Mouse (Mus musculus): ENCODE measurements at regions not wholly inside any gene's neighbourhood (a gene's known extent, or its start where the extent isn't known, plus 50 kb on each side); places are given as distances from the start of the nearest gene placed in this dataset.
A peak's percentile ranks its signal among the peaks of the same experiment; 100 is the strongest.

DNA sequence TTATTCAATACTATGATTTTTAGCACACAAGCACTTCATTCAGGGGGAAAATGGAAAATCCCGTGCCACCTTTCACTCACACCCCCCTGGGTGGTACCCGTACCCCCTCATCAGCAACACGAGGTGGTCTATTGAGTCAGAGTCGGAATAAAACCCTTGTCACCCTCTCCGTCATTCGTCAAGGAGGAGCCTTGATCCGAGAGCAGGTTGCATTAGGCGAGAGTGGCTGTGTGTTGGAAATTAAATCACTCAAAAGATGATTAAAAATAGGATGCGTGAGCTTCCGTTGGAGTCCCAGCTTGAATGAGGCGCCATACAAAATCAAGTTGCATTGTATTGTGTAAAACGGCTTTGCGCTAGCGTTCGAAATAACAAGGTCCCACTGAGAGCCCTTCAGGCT, 236.5 kb upstream of the 3110018I06Rik start:
- no peak overlapping the region for H3K4me3 ChIP-seq (ENCODE audit: low read depth, low read length)
- H3K9ac ChIP-seq = no peak overlapping the region
- ATAC-seq (peak; percentile 67), DNase-seq (no peak)
- H3K9me3 ChIP-seq (ENCODE audit: low read length) = no peaks in the 10 kb centered on the region
- H3K36me3 ChIP-seq (ENCODE audit: insufficient read depth) = no peaks in the 10 kb centered on the region
- no peaks in the 10 kb centered on the region for H3K27me3 ChIP-seq (ENCODE audit: insufficient read depth, low read length)
- TF ChIP-seq CTCF (IDR thresholded peaks at IDR 0.05; ENCODE audit: low read depth) = no peak
- H3K27ac ChIP-seq (ENCODE audit: low read depth, low read length) = no peak overlapping the region
- 27% methylated on average over 15 of the region's 15 CpGs for WGBS
- 0 out of 2 replicates have a peak overlapping the region, but pooled peaks have one; percentile 2 for H3K4me2 ChIP-seq (ENCODE audit: low read depth)
- H3K4me1 ChIP-seq (ENCODE audit: insufficient read depth) = no peaks in the 10 kb centered on the region; the same call in 1 of the 2 replicates

DNA sequence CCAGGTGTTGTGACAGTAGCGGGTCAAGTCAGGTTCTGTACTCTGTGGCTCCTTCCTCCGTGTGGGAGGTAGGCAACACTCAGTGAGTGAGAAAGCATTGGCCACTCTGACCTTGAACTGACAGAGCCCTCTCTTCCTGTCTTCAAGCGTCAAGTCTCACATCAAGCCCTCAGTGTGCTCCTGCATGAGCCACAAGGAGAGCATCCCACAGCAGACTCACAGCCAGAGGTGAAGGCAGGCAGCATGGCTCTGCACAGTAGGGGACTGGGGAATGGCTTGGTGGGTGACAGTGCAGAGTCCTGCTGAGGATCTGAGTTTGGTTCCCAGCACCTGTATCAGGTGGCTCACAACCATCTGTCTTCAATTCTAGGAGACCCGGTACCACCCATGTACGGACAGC, 226.4 kb upstream of the 3110018I06Rik start:
- no peaks in the 10 kb centered on the region for H3K36me3 ChIP-seq (ENCODE audit: insufficient read depth)
- H3K4me1 ChIP-seq (ENCODE audit: insufficient read depth) = no peaks in the 10 kb centered on the region
- ATAC-seq = no peak
- TF ChIP-seq CTCF (IDR thresholded peaks at IDR 0.05; ENCODE audit: low read depth) = no peak
- H3K9me3 ChIP-seq (ENCODE audit: low read length) = no peaks in the 10 kb centered on the region
- no peak overlapping the region for H3K9ac ChIP-seq
- no peak overlapping the region for H3K4me3 ChIP-seq (ENCODE audit: low read depth, low read length)
- 90% methylated on average over 5 of the region's 5 CpGs for WGBS
- H3K4me2 ChIP-seq (ENCODE audit: low read depth) = no peak overlapping the region
- H3K27ac ChIP-seq (ENCODE audit: low read depth, low read length) = no peak overlapping the region
- DNase-seq = no peak
- H3K27me3 ChIP-seq (ENCODE audit: insufficient read depth, low read length) = no peaks in the 10 kb centered on the region

DNA sequence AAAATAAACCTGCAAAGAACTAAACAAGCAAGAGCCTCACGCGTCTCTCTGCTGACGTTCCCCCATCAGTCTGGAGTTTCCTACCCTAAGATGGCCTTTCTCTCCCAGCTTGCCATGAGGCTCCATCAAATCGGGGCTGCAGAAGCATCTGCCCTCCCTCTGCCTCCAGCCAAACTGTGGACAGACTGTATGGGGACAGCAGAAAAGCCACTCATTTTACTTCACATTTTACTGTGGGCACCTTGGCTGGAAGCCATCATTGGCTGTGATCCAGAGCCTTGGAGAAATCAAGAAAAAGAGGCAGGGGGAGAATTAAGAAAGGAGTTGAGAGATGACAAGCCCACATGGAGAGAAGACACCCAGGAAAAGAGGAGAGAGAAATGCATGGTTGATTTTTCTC, 225.9 kb upstream of the 3110018I06Rik start:
- DNase-seq = peak; percentile 55
- H3K27ac ChIP-seq (ENCODE audit: low read depth, low read length) = no peak overlapping the region
- ATAC-seq = no peak

GRCm38 (mm10) chr12:107266696-107267095, 221.7 kb upstream of the 3110018I06Rik start:
- no peaks in the 10 kb centered on the region for H3K4me1 ChIP-seq (ENCODE audit: insufficient read depth)
- TF ChIP-seq CTCF (IDR thresholded peaks at IDR 0.05; ENCODE audit: low read depth) = no peak
- ATAC-seq = no peak
- no peak overlapping the region for H3K27ac ChIP-seq (ENCODE audit: low read depth, low read length)
- no peak overlapping the region for H3K4me3 ChIP-seq (ENCODE audit: low read depth, low read length)
- H3K9me3 ChIP-seq (ENCODE audit: low read length) = no peaks in the 10 kb centered on the region
- WGBS = 40% methylated on average over 2 of the region's 2 CpGs
- no peak for DNase-seq
- no peaks in the 10 kb centered on the region for H3K36me3 ChIP-seq (ENCODE audit: insufficient read depth)
- no peak overlapping the region for H3K4me2 ChIP-seq (ENCODE audit: low read depth)
- no peaks in the 10 kb centered on the region for H3K27me3 ChIP-seq (ENCODE audit: insufficient read depth, low read length)
- no peak overlapping the region for H3K9ac ChIP-seq

More for the DNA sequence above, 225.9 kb upstream of the 3110018I06Rik start:
- Histone ChIP-seq H3K9ac (no peak overlapping the region), H3K27me3 (ENCODE audit: insufficient read depth, low read length) (no peaks in the 10 kb centered on the region), H3K4me1 (ENCODE audit: insufficient read depth) (no peaks in the 10 kb centered on the region), H3K4me3 (ENCODE audit: low read depth, low read length) (no peak overlapping the region), H3K36me3 (ENCODE audit: insufficient read depth) (no peaks in the 10 kb centered on the region), H3K9me3 (ENCODE audit: low read length) (no peaks in the 10 kb centered on the region), H3K4me2 (ENCODE audit: low read depth) (no peak overlapping the region)
- WGBS = 45% methylated on average over 4 of the region's 4 CpGs
- TF ChIP-seq CTCF (IDR thresholded peaks at IDR 0.05; ENCODE audit: low read depth) = no peak

DNA sequence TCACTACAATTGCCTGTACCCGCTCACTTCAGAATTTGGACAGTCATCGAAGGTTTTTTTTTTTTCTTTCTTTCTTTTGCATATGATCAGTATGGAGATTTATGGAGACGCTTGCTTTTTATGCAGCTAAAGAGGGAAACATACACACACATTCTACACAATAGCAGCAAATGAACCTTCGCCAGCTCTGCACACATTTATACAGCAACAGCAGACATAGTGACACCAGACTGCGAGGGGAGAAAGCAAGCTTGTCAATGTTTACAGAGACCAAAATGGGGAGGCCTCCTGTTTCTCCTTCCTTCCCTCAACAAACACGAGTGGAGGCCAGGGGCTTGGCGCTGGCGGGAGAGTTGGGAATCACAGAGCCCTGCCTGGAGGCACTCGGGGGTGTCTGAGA, 202.8 kb upstream of the 3110018I06Rik start:
- no peak overlapping the region for H3K4me2 ChIP-seq (ENCODE audit: low read depth)
- H3K9me3 ChIP-seq (ENCODE audit: low read length) = no peaks in the 10 kb centered on the region
- 0 out of 2 replicates have a peak overlapping the region, but pooled peaks have one; percentile 45 for H3K27ac ChIP-seq (ENCODE audit: low read depth, low read length)
- DNase-seq (peak; percentile 82), ATAC-seq (peak; percentile 92)
- WGBS = 27% methylated on average over 9 of the region's 9 CpGs
- H3K36me3 ChIP-seq (ENCODE audit: insufficient read depth) = no peaks in the 10 kb centered on the region
- H3K27me3 ChIP-seq (ENCODE audit: insufficient read depth, low read length) = no peaks in the 10 kb centered on the region
- H3K9ac ChIP-seq = no peak overlapping the region
- H3K4me1 ChIP-seq (ENCODE audit: insufficient read depth) = no peaks in the 10 kb centered on the region
- TF ChIP-seq CTCF (IDR thresholded peaks at IDR 0.05; ENCODE audit: low read depth) = no peak
- H3K4me3 ChIP-seq (ENCODE audit: low read depth, low read length) = no peak overlapping the region

- no peak overlapping the region for H3K4me2 ChIP-seq (ENCODE audit: low read depth)
- WGBS = 63% methylated on average over 5 of the region's 5 CpGs
- no peaks in the 10 kb centered on the region for H3K36me3 ChIP-seq (ENCODE audit: insufficient read depth)
- H3K4me3 ChIP-seq (ENCODE audit: low read depth, low read length) = no peak overlapping the region
- no peaks in the 10 kb centered on the region for H3K4me1 ChIP-seq (ENCODE audit: insufficient read depth)
- H3K9ac ChIP-seq = no peak overlapping the region
- no peak for ATAC-seq
- H3K27me3 ChIP-seq (ENCODE audit: insufficient read depth, low read length) = no peaks in the 10 kb centered on the region
- no peak for DNase-seq
- no peak for TF ChIP-seq CTCF (IDR thresholded peaks at IDR 0.05; ENCODE audit: low read depth)
- no peaks in the 10 kb centered on the region for H3K9me3 ChIP-seq (ENCODE audit: low read length)
- H3K27ac ChIP-seq (ENCODE audit: low read depth, low read length) = no peak overlapping the region
These were observed 197.1 kb upstream of the 3110018I06Rik start for GRCm38 (mm10) chr12:107291377-107291776.

DNA sequence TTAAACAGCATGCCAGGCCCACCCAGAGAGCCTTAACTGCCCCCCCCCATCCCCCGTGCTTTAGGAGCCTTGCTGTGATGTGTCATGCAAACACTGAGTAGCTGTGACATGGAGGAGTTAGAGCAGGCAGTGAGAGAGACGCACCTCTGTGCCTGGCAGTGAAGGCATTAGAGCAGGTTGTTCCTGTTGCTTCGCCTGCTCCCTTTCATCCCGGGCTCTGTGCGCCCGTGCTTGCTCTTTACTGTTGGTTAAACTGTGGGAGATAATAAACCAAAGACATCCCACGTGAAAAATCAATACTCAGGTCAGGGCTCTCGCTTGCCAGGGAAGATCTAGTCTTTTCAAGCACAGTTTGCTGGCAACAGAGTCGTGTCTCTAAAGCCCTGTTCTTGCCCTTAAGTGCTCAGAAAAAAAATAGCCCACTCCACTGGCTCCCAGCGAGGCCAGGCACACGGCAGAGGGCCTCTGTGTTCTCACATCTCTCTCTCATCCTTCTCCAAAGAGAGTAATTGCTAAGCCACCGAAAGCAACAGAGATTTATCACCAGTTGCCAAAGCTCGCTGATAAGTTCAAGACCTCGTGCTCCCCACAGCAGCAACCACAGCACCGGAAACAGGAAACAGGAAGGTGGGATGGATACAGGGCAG, 181.2 kb upstream of the 3110018I06Rik start:
- no peaks in the 10 kb centered on the region for H3K36me3 ChIP-seq (ENCODE audit: insufficient read depth)
- no peaks in the 10 kb centered on the region for H3K4me1 ChIP-seq (ENCODE audit: insufficient read depth)
- ATAC-seq (no peak), DNase-seq (no peak)
- WGBS = 48% methylated on average over 15 of the region's 15 CpGs
- H3K9me3 ChIP-seq (ENCODE audit: low read length) = no peaks in the 10 kb centered on the region
- no peak overlapping the region for H3K9ac ChIP-seq
- no peak overlapping the region for H3K4me3 ChIP-seq (ENCODE audit: low read depth, low read length)
- H3K27ac ChIP-seq (ENCODE audit: low read depth, low read length) = no peak overlapping the region
- no peak overlapping the region for H3K4me2 ChIP-seq (ENCODE audit: low read depth)
- no peak for TF ChIP-seq CTCF (IDR thresholded peaks at IDR 0.05; ENCODE audit: low read depth)
- peaks cover 4% of the 10 kb centered on the region; the same call in 1 of the 2 replicates for H3K27me3 ChIP-seq (ENCODE audit: insufficient read depth, low read length)
